Mouse (Mus musculus) yolk sac, embryonic 10.5 days (tissue): ENCODE measurements at regions not wholly inside any gene's neighbourhood (a gene's known extent, or its start where the extent isn't known, plus 50 kb on each side); places are given as distances from the start of the nearest gene placed in this dataset.

Experiments
- DNase-seq: peaks from one replicate; pipeline ENCODE4 v3.0.0-alpha.2; 2017; ENCODE audit warnings: low spot score

- no peak for DNase-seq
These were observed 91.3 kb upstream of the 1600014C23Rik start for GRCm38 (mm10) chr17:45824977-45825376.

- DNase-seq, result no peak
These were observed 89.9 kb upstream of the 1600014C23Rik start for GRCm38 (mm10) chr17:45823501-45823900.

DNA sequence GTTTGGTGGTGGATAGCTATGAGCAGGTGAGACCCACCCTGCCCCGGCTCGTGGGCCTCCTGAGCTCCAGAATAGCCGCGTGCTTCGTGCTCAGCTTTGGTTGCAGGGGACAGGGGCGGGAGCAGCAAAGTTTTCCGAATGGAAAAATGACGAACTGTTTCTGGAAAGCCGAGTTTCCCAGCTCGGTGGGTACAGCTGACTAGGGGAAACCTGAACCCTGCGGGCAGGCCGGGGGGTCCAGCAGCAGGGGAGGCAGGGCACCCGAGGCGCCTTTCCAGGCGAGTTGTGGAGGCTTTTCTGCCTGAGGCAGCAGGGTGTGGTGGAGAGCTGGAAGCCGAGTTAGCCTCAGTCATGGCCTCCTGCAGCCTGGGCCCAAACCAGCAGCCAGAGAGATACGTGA, 88.8 kb upstream of the 1600014C23Rik start:
- no peak for DNase-seq

GRCm38 (mm10) chr17:45821356-45821755, 87.7 kb upstream of the 1600014C23Rik start:
- DNase-seq, result no peak

DNA sequence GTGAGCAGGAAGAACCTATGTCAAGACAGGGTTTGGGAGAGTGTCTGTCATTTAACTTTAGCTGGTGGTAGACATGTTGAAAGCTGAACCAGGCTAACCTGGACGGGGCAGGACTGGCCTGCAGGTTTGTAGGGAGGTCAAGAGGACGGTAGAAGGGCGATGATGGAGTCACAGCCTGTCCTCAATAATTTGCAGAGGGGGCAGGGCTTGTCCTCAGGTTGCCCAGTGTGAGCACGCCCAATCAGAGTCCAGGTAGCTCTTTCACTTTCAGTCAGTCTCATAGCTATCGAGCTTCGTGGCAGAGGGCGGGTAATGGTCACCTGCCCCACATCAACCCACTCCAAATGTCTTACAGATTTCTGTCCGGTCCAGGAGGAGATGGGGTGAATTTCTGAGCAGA, 85.5 kb upstream of the 1600014C23Rik start:
- DNase-seq, result no peak

- no peak for DNase-seq
These were observed 82.9 kb upstream of the 1600014C23Rik start for GRCm38 (mm10) chr17:45816566-45816965.

GRCm38 (mm10) chr17:45815833-45816232, 82.2 kb upstream of the 1600014C23Rik start:
- DNase-seq, result no peak

DNA sequence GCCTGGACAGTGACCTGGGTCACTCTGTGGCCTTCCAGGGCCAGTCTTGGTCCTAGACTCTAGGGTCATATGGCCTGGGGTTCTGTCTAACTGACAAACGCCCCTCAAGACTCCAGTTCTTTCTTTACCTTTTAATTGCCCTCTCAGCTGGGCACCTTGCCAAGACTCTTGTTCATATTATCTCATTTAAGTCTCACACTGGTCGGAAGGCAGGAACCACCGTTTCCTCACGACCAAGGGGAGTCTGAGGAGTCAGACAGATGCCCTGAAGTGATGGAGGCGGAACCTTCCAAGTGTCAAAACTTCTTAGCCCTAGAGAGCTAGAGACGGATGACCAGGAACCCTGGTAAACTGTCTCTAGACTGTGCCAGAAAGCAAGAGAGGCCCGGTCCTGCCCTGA, 81.7 kb upstream of the 1600014C23Rik start:
- no peak for DNase-seq

DNA sequence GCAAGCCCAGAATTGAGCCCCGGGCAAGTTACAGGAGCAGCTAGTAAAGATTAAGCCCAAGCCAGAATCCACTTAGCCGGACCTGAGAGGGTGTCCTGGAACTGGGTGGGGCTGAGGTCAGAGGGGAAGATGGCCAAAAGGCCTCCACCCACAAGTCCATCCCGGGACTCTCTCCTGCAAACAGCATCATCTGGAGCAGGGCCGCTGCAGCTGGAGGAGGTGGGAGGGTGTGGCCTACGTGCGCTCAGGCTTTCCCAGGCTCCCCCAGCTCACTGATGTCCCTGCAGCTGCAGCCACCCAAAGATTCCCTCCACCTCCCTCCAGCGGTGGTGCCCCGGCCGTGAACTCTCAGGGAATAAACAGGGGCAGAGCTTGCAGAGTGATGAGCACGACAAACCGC, 80.9 kb upstream of the 1600014C23Rik start:
- no peak for DNase-seq

- no peak for DNase-seq
These were observed 80.3 kb upstream of the 1600014C23Rik start for GRCm38 (mm10) chr17:45813956-45814355.

GRCm38 (mm10) chr17:45812289-45812955, 78.8 kb upstream of the 1600014C23Rik start:
- no peak for DNase-seq

DNA sequence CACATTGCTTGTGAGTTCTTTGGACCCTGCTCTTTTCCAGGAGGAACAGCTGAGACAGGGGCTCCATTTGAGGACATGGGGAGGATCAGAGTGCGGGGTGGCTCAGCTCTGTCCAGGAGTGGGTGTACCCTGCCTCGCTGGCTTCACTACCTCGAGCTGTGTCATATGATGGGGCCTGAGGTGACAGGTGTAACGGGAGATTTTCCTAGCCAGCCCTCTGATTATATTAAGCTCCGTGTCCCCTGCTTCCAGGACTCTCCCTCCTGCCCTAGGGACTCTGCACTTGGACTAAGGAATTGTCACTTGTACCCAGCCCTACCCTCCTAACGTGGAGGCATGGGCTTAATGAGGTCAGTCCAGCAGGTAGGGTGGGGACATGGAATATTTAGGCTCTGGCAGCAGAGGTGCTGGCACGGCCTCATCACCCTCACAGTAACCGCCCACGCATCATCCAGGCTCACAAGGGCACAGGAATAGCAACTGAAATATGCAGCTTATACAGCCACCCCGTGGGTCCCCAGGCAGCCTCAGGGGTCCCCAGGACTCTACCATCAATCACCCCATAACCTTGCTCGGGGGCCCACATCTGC, 78.1 kb upstream of the 1600014C23Rik start:
- DNase-seq, result no peak

GRCm38 (mm10) chr17:45809728-45810127, 76.1 kb upstream of the 1600014C23Rik start:
- no peak for DNase-seq

- no peak for DNase-seq
These were observed 74.7 kb upstream of the 1600014C23Rik start for GRCm38 (mm10) chr17:45808374-45808773.

GRCm38 (mm10) chr17:45807452-45807851, 73.8 kb upstream of the 1600014C23Rik start:
- no peak for DNase-seq

DNA sequence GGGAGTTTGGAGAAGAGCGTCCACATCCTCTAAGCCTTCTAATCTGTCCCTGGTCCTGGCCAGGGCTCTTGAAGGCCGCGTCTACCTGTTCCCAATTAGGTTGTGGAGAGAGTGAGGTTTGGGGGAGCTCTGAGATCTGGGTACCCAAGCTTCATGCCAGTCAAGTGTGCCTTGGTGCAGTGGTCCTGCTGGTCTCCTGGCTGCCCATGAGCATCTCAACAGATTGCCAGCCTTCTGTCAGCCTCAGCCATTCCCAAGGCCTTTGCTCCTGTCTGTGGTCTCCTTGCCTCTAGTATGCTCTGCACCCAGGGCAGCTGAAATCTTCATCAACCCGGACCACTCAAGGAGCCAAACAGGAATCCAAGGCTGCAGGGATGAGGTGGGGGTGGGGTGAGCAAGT, 73.2 kb upstream of the 1600014C23Rik start:
- DNase-seq, result no peak

DNA sequence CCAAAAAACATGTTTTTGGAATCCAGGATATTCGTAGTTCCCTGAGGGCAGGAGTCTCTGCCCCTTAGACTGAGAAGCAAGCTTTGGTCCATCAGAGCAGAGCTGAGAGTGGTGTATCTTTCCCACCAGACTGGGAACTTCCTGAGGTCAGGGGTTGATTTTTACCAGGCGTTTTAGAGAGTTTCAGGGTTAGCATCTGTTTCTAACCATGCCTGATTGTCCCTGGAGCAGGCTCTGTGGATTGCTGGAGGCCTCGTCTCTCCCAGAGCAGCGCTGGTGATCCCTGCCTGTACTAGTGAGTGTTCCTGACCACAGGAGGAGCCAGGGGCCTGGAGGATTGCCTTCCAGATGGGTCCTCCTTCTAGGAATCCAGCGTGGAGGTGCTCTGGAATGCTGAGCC, 72.8 kb upstream of the 1600014C23Rik start:
- DNase-seq, result peak; percentile 39

GRCm38 (mm10) chr17:45805471-45806082, 71.9 kb upstream of the 1600014C23Rik start:
- DNase-seq, result peak; percentile 53

- no peak for DNase-seq
These were observed 69.7 kb upstream of the 1600014C23Rik start for GRCm38 (mm10) chr17:45803331-45803730.

GRCm38 (mm10) chr17:45802439-45802838, 68.8 kb upstream of the 1600014C23Rik start:
- DNase-seq, result no peak

GRCm38 (mm10) chr17:45799725-45800124, 66.1 kb upstream of the 1600014C23Rik start:
- no peak for DNase-seq

- no peak for DNase-seq
These were observed 65.4 kb upstream of the 1600014C23Rik start for GRCm38 (mm10) chr17:45798996-45799395.

- DNase-seq, result no peak
These were observed 64.8 kb upstream of the 1600014C23Rik start for GRCm38 (mm10) chr17:45798456-45798855.

- no peak for DNase-seq
These were observed 63.5 kb upstream of the 1600014C23Rik start for GRCm38 (mm10) chr17:45797121-45797520.
